Comparison of ENCODE assay signal across 9 mouse cellular contexts in genomic region chr4:107937338-107937737, GRCm38 (mm10). TPM values are rescaled to one million over a fixed set of nuclear protein-coding genes. Genes with fewer than 3 reads are reported as not detected.
DNase-seq lines count a peak whose midpoint lies in the region; ATAC-seq and TF ChIP-seq lines count a peak whose summit lies in the region.
"Had no signal": no experiment of that assay in that cellular context is flagged by ENCODE, and none has a peak within 500 bp of the region (broad histone marks: within the 10 kb centered on the region; RNA-seq: fewer than 3 reads in every experiment).

No protein-coding gene starts in this region.

- no peak overlapping the region for H3K4me3 ChIP-seq in embryonic fibroblast, embryonic 13.5 days (ENCODE audit: insufficient read depth, low read length)
- H3K4me3 ChIP-seq in lung, embryonic 16.5 days (ENCODE audit: low read length): no peak overlapping the region
- H3K4me3 ChIP-seq: heart, embryonic 13.5 days had no signal

- peak; percentile 16; the same call in 1 of the 2 replicates for TF ChIP-seq CTCF in embryonic fibroblast, embryonic 13.5 days (IDR thresholded peaks at IDR 0.05; ENCODE audit: borderline replicate concordance, insufficient read depth, low read length)

- no peaks in the 10 kb centered on the region for H3K36me3 ChIP-seq in lung, embryonic 16.5 days (ENCODE audit: control insufficient read depth, insufficient read depth, low read length)
- H3K36me3 ChIP-seq: heart, embryonic 13.5 days had no signal

- no peaks in the 10 kb centered on the region for H3K27me3 ChIP-seq in lung, embryonic 16.5 days (ENCODE audit: control insufficient read depth, insufficient read depth, low read depth, low read length)
- H3K27me3 ChIP-seq: heart, embryonic 13.5 days had no signal

- no peak overlapping the region for H3K4me2 ChIP-seq in lung, embryonic 16.5 days (ENCODE audit: low read depth, low read length)
- H3K4me2 ChIP-seq: heart, embryonic 13.5 days had no signal

- 13% methylated on average over 6 of the region's 6 CpGs for WGBS in lung, embryonic 16.5 days

- no peak for TF ChIP-seq POLR2A in embryonic fibroblast, embryonic 13.5 days (IDR thresholded peaks at IDR 0.05; ENCODE audit: low read depth, low read length)

- intact Hi-C loops in heart, postnatal 14 days (cut with DNase I): no loop called here

- DNase-seq in ES-CJ7 (ENCODE audit: low read depth, low spot score): peak; percentile 49
- peak; percentile 85 for DNase-seq in adrenal gland, postnatal 14 days
- DNase-seq in heart, postnatal 14 days: peak; percentile 76 to 83
- peak; percentile 37 to 74 for DNase-seq in layer of hippocampus, adult 8-10 months (ENCODE audit: low spot score in 2 of 2)
- peak; percentile 80 for DNase-seq in right cerebral cortex, postnatal 4 days

- no peak overlapping the region for H3K27ac ChIP-seq in embryonic fibroblast, embryonic 13.5 days (ENCODE audit: insufficient read depth, low read length)
- peak overlapping the region; percentile 60 for H3K27ac ChIP-seq in lung, embryonic 16.5 days (ENCODE audit: low read length)
- H3K27ac ChIP-seq: heart, embryonic 13.5 days had no signal

- no peak overlapping the region for H3K9ac ChIP-seq in lung, embryonic 16.5 days (ENCODE audit: low read length)
- H3K9ac ChIP-seq: heart, embryonic 13.5 days had no signal

- H3K4me1 ChIP-seq in embryonic fibroblast, embryonic 13.5 days (ENCODE audit: control insufficient read depth, insufficient read depth, low read length): no peaks in the 10 kb centered on the region
- H3K4me1 ChIP-seq in lung, embryonic 16.5 days (replicated peaks; ENCODE audit: control insufficient read depth, insufficient read depth, low read length): peaks cover 6% of the 10 kb centered on the region; the same call in 1 of the 2 replicates
- H3K4me1 ChIP-seq: heart, embryonic 13.5 days had no signal

- no peaks in the 10 kb centered on the region for H3K9me3 ChIP-seq in lung, embryonic 16.5 days (ENCODE audit: control insufficient read depth, low read length)
- H3K9me3 ChIP-seq: heart, embryonic 13.5 days had no signal

- peak; percentile 93 for ATAC-seq in lung, embryonic 16.5 days (ENCODE audit: low read depth)
- no peak for ATAC-seq in megakaryocyte, adult 5-6 weeks (ENCODE audit: poor library complexity, severe bottlenecking)

RNA-seq across cellular contexts. Expression of gene Cpt2, which starts 13.9 kb away (rescaled TPM):
- 247 and 275 TPM in 2 replicates for total RNA-seq in adrenal gland, postnatal 14 days (2021)
- 37.1 and 51.8 TPM in 2 replicates for polyA plus RNA-seq in embryonic fibroblast, embryonic 13.5 days (2011; ENCODE audit: insufficient read length, low read depth, missing spikeins)
- 100 to 1,000 TPM; 257 to 276 TPM for total RNA-seq in heart, postnatal 14 days (2021)
- 1 to 10 TPM; 7.5 to 8.4 (median 7.9) TPM for total RNA-seq in layer of hippocampus, adult 8-10 months (2022)
- polyA plus RNA-seq in lung, embryonic 16.5 days (2015; fragmentation: Nextera tagmentation; extraction: Ambion mirVana): 43.7 and 51.1 TPM in 2 replicates
- 19.3 and 24.5 TPM in 2 replicates for total RNA-seq in megakaryocyte, adult 5-6 weeks (2015)
- 16.7 and 26.7 TPM in 2 replicates for total RNA-seq in megakaryocyte, adult 5-6 weeks (2017)

RNA-seq across cellular contexts. Expression of gene Slc1a7, which starts 30.8 kb away (rescaled TPM):
- total RNA-seq in adrenal gland, postnatal 14 days (2021): 0.26 and 0.44 TPM in 2 replicates
- polyA plus RNA-seq in embryonic fibroblast, embryonic 13.5 days (2011; ENCODE audit: insufficient read length, low read depth, missing spikeins): not detected in 2 replicates
- under 1 TPM; 0.07 to 0.14 TPM for total RNA-seq in heart, postnatal 14 days (2021)
- under 1 TPM in 2 of 4 experiments, not detected in 2; 0.17 to 0.20 TPM for total RNA-seq in layer of hippocampus, adult 8-10 months (2022)
- 0.16 and 0.19 TPM in 2 replicates for polyA plus RNA-seq in lung, embryonic 16.5 days (2015; fragmentation: Nextera tagmentation; extraction: Ambion mirVana)
- total RNA-seq in megakaryocyte, adult 5-6 weeks (2015): not detected in 2 replicates
- not detected in 2 replicates for total RNA-seq in megakaryocyte, adult 5-6 weeks (2017)
- polyA plus RNA-seq: heart, embryonic 13.5 days had no signal

RNA-seq across cellular contexts. Expression of gene 0610037L13Rik, which starts 47.7 kb away (rescaled TPM):
- 75.3 and 75.4 TPM in 2 replicates for total RNA-seq in adrenal gland, postnatal 14 days (2021)
- 58.2 and 67.6 TPM in 2 replicates for polyA plus RNA-seq in embryonic fibroblast, embryonic 13.5 days (2011; ENCODE audit: insufficient read length, low read depth, missing spikeins)
- 10 to 100 TPM; 54.1 to 56.9 TPM for total RNA-seq in heart, postnatal 14 days (2021)
- total RNA-seq in layer of hippocampus, adult 8-10 months (2022): 10 to 100 TPM; 54.2 to 71.4 (median 58.9) TPM
- polyA plus RNA-seq in lung, embryonic 16.5 days (2015; fragmentation: Nextera tagmentation; extraction: Ambion mirVana): 117 and 121 TPM in 2 replicates
- total RNA-seq in megakaryocyte, adult 5-6 weeks (2015): 34.7 and 36.0 TPM in 2 replicates
- total RNA-seq in megakaryocyte, adult 5-6 weeks (2017): 33.6 and 34.7 TPM in 2 replicates

RNA-seq across cellular contexts. Expression of gene Magoh, which starts 57.8 kb away (rescaled TPM):
- 91.3 and 98.1 TPM in 2 replicates for total RNA-seq in adrenal gland, postnatal 14 days (2021)
- polyA plus RNA-seq in embryonic fibroblast, embryonic 13.5 days (2011; ENCODE audit: insufficient read length, low read depth, missing spikeins): 90.8 and 121 TPM in 2 replicates
- 10 to 100 TPM; 46.4 to 52.0 TPM for total RNA-seq in heart, postnatal 14 days (2021)
- total RNA-seq in layer of hippocampus, adult 8-10 months (2022): 10 to 100 TPM; 33.5 to 41.2 (median 38.7) TPM
- polyA plus RNA-seq in lung, embryonic 16.5 days (2015; fragmentation: Nextera tagmentation; extraction: Ambion mirVana): 176 and 181 TPM in 2 replicates
- 131 and 134 TPM in 2 replicates for total RNA-seq in megakaryocyte, adult 5-6 weeks (2015)
- total RNA-seq in megakaryocyte, adult 5-6 weeks (2017): 208 and 218 TPM in 2 replicates
